Comparison of ENCODE assay signal across 10 mouse cellular contexts in genomic region chr11:44685129-44685528, GRCm38 (mm10).
DNase-seq lines count a peak whose midpoint lies in the region; ATAC-seq and TF ChIP-seq lines count a peak whose summit lies in the region.
"Had no signal": no experiment of that assay in that cellular context is flagged by ENCODE, and none has a peak within 500 bp of the region (broad histone marks: within the 10 kb centered on the region; RNA-seq: fewer than 3 reads in every experiment).

No protein-coding gene starts in this region.

- H3K9me3 ChIP-seq in kidney, embryonic 15.5 days (replicated peaks) = no peaks in the 10 kb centered on the region
- no peaks in the 10 kb centered on the region for H3K9me3 ChIP-seq in heart, embryonic 16.5 days (replicated peaks; ENCODE audit: control insufficient read depth, low read length)
- no peaks in the 10 kb centered on the region for H3K9me3 ChIP-seq in limb, embryonic 13.5 days
- H3K9me3 ChIP-seq: forebrain, embryonic 13.5 days; liver, embryonic 15.5 days had no signal

- no peak overlapping the region for H3K4me3 ChIP-seq in kidney, embryonic 15.5 days (replicated peaks)
- H3K4me3 ChIP-seq in cortical plate, adult 2 months (ENCODE audit: insufficient read depth, low read length) = no peak overlapping the region
- H3K4me3 ChIP-seq in heart, embryonic 16.5 days (ENCODE audit: low read length) = no peak overlapping the region
- H3K4me3 ChIP-seq in limb, embryonic 13.5 days = no peak overlapping the region
- H3K4me3 ChIP-seq: forebrain, embryonic 13.5 days; liver, embryonic 15.5 days had no signal

- TF ChIP-seq CTCF in cortical plate, adult 2 months (IDR thresholded peaks at IDR 0.05; ENCODE audit: extremely low read depth, insufficient read depth, low read length) = no peak

- TF ChIP-seq POLR2A in cortical plate, adult 2 months (IDR thresholded peaks at IDR 0.05; ENCODE audit: extremely low read depth, insufficient read depth, low read length) = no peak

- ATAC-seq in kidney, embryonic 15.5 days (replicated peaks; ENCODE audit: low FRiP score) = no peak
- ATAC-seq in heart, embryonic 16.5 days (replicated peaks; ENCODE audit: extremely low read depth, insufficient read depth, low FRiP score) = 0 out of 2 replicates have a peak, but pooled peaks have one; percentile 6
- ATAC-seq in limb, embryonic 13.5 days (ENCODE audit: low FRiP score, low read depth) = no peak
- ATAC-seq: forebrain, embryonic 13.5 days had no signal

- peak overlapping the region; percentile 45; the same call in 1 of the 2 replicates for H3K4me2 ChIP-seq in kidney, embryonic 15.5 days
- peak overlapping the region; percentile 55 for H3K4me2 ChIP-seq in heart, embryonic 16.5 days (ENCODE audit: low read depth, low read length)
- peak overlapping the region; percentile 58; the same call in 1 of the 2 replicates for H3K4me2 ChIP-seq in limb, embryonic 13.5 days (replicated peaks)
- H3K4me2 ChIP-seq: liver, embryonic 15.5 days had no signal

- DNase-seq in kidney, postnatal 10 days = no peak
- no peak for DNase-seq in c-Kit-positive CD71-positive TER-119-positive erythroid progenitor cells, embryonic 14.5 days (ENCODE audit: low spot score)
- DNase-seq in adrenal gland, postnatal 14 days = no peak
- DNase-seq: right cerebral cortex, postnatal 25 days had no signal

- H3K27ac ChIP-seq in kidney, embryonic 15.5 days = peak overlapping the region; percentile 90
- H3K27ac ChIP-seq in cortical plate, adult 2 months (ENCODE audit: insufficient read depth, low read length) = 0 out of 2 replicates have a peak overlapping the region, but pooled peaks have one; percentile 50
- peak overlapping the region; percentile 76 for H3K27ac ChIP-seq in heart, embryonic 16.5 days (ENCODE audit: low read length)
- H3K27ac ChIP-seq in limb, embryonic 13.5 days = peak overlapping the region; percentile 40; the same call in 1 of the 2 replicates
- H3K27ac ChIP-seq: forebrain, embryonic 13.5 days; liver, embryonic 15.5 days had no signal

- peaks cover 47% of the 10 kb centered on the region for H3K4me1 ChIP-seq in kidney, embryonic 15.5 days
- H3K4me1 ChIP-seq in cortical plate, adult 2 months (ENCODE audit: control insufficient read depth, insufficient read depth, low read length) = no peaks in the 10 kb centered on the region
- H3K4me1 ChIP-seq in heart, embryonic 16.5 days (ENCODE audit: control insufficient read depth, insufficient read depth, low read length) = peaks cover 18% of the 10 kb centered on the region
- H3K4me1 ChIP-seq in limb, embryonic 13.5 days = peaks cover 65% of the 10 kb centered on the region

- WGBS in kidney, embryonic 15.5 days = 43% methylated on average over 3 of the region's 3 CpGs
- WGBS in heart, embryonic 16.5 days = 24% methylated on average over 3 of the region's 3 CpGs
- WGBS in limb, embryonic 13.5 days = 70% methylated on average over 3 of the region's 3 CpGs

- H3K9ac ChIP-seq in kidney, embryonic 15.5 days = no peak overlapping the region
- no peak overlapping the region; the same call in 1 of the 2 replicates for H3K9ac ChIP-seq in heart, embryonic 16.5 days (ENCODE audit: low read length)
- no peak overlapping the region for H3K9ac ChIP-seq in limb, embryonic 13.5 days
- H3K9ac ChIP-seq: forebrain, embryonic 13.5 days; liver, embryonic 15.5 days had no signal

- H3K36me3 ChIP-seq in kidney, embryonic 15.5 days = no peaks in the 10 kb centered on the region
- H3K36me3 ChIP-seq in heart, embryonic 16.5 days (ENCODE audit: control insufficient read depth, insufficient read depth) = no peaks in the 10 kb centered on the region
- no peaks in the 10 kb centered on the region for H3K36me3 ChIP-seq in limb, embryonic 13.5 days
- H3K36me3 ChIP-seq: liver, embryonic 15.5 days had no signal

- no peaks in the 10 kb centered on the region for H3K27me3 ChIP-seq in kidney, embryonic 15.5 days
- H3K27me3 ChIP-seq in heart, embryonic 16.5 days (ENCODE audit: control insufficient read depth, insufficient read depth, low read length) = no peaks in the 10 kb centered on the region
- no peaks in the 10 kb centered on the region for H3K27me3 ChIP-seq in limb, embryonic 13.5 days
- H3K27me3 ChIP-seq: liver, embryonic 15.5 days had no signal

Comparison
In these comparisons a context has a peak if more than half of its experiments do, and no peak if none do; other contexts are left out.
1. H3K27ac ChIP-seq: peak in every context shown above with its lines; median percentile 90 in kidney, embryonic 15.5 days; 76 in heart, embryonic 16.5 days; 50 in cortical plate, adult 2 months; 40 in limb, embryonic 13.5 days.